Comparison of ENCODE assay signal across 8 mouse cellular contexts in genomic region chr7:75847489-75847888, GRCm38 (mm10). TPM values are rescaled to one million over a fixed set of nuclear protein-coding genes. Genes with fewer than 3 reads are reported as not detected.
A peak's percentile ranks its signal among the peaks of the same experiment; 100 is the strongest.
DNase-seq lines count a peak whose midpoint lies in the region; ATAC-seq and TF ChIP-seq lines count a peak whose summit lies in the region.

No protein-coding gene starts in this region.

- TF ChIP-seq EP300 in heart, postnatal 0 days (IDR thresholded peaks at IDR 0.05; ENCODE audit: low read depth), result no peak

- 11% methylated on average over 6 of the region's 6 CpGs for WGBS in heart, postnatal 0 days
- 17% methylated on average over 6 of the region's 6 CpGs for WGBS in hindbrain, embryonic 16.5 days
- WGBS in midbrain, embryonic 16.5 days, result 16% methylated on average over 6 of the region's 6 CpGs

- H3K4me1 ChIP-seq in heart, postnatal 0 days (ENCODE audit: control insufficient read depth, insufficient read depth), result peaks cover 13% of the 10 kb centered on the region
- H3K4me1 ChIP-seq in cortical plate, adult 2 months (ENCODE audit: control insufficient read depth, insufficient read depth, low read length), result peaks cover 6% of the 10 kb centered on the region; the same call in 1 of the 2 replicates
- peaks cover 13% of the 10 kb centered on the region for H3K4me1 ChIP-seq in hindbrain, embryonic 16.5 days (ENCODE audit: control insufficient read depth, insufficient read depth, low read depth, low read length)
- peaks cover 19% of the 10 kb centered on the region for H3K4me1 ChIP-seq in midbrain, embryonic 16.5 days (ENCODE audit: control insufficient read depth, insufficient read depth, low read length)

- no peaks in the 10 kb centered on the region for H3K9me3 ChIP-seq in heart, postnatal 0 days (replicated peaks; ENCODE audit: control insufficient read depth, low read length)
- no peaks in the 10 kb centered on the region for H3K9me3 ChIP-seq in hindbrain, embryonic 16.5 days (ENCODE audit: control insufficient read depth, low read length)
- H3K9me3 ChIP-seq in midbrain, embryonic 16.5 days (replicated peaks; ENCODE audit: control insufficient read depth, low read length, poor library complexity, severe bottlenecking), result no peaks in the 10 kb centered on the region

- peak overlapping the region; percentile 88 for H3K4me2 ChIP-seq in heart, postnatal 0 days (ENCODE audit: low read depth, low read length)
- peak overlapping the region; percentile 56 for H3K4me2 ChIP-seq in hindbrain, embryonic 16.5 days (ENCODE audit: low read length)
- peak overlapping the region; percentile 80 for H3K4me2 ChIP-seq in midbrain, embryonic 16.5 days (ENCODE audit: low read length)

- H3K27me3 ChIP-seq in heart, postnatal 0 days (ENCODE audit: control insufficient read depth, insufficient read depth, low read length), result no peaks in the 10 kb centered on the region
- no peaks in the 10 kb centered on the region for H3K27me3 ChIP-seq in hindbrain, embryonic 16.5 days (replicated peaks; ENCODE audit: control insufficient read depth, insufficient read depth, low read length)
- no peaks in the 10 kb centered on the region for H3K27me3 ChIP-seq in midbrain, embryonic 16.5 days (ENCODE audit: control insufficient read depth, insufficient read depth, low read depth, low read length)

- H3K36me3 ChIP-seq in heart, postnatal 0 days (replicated peaks; ENCODE audit: control insufficient read depth, insufficient read depth, low read length), result no peaks in the 10 kb centered on the region
- H3K36me3 ChIP-seq in hindbrain, embryonic 16.5 days (ENCODE audit: control insufficient read depth, insufficient read depth, low read length), result no peaks in the 10 kb centered on the region
- no peaks in the 10 kb centered on the region for H3K36me3 ChIP-seq in midbrain, embryonic 16.5 days (ENCODE audit: control insufficient read depth, insufficient read depth, low read length)

- no peak for DNase-seq in heart, postnatal 0 days (ENCODE audit: low spot score)
- no peak for DNase-seq in heart, adult 11 months
- DNase-seq in adrenal gland, adult 18-20 months (ENCODE audit: low spot score in 2 of 2), result no peak
- no peak for DNase-seq in adipocyte (ENCODE audit: low spot score)

- peak overlapping the region; percentile 77 for H3K4me3 ChIP-seq in heart, postnatal 0 days (ENCODE audit: low read depth, low read length)
- peak overlapping the region; percentile 93; the same call in 1 of the 2 replicates for H3K4me3 ChIP-seq in cortical plate, adult 2 months (ENCODE audit: insufficient read depth, low read length)
- peak overlapping the region; percentile 78 for H3K4me3 ChIP-seq in hindbrain, embryonic 16.5 days (ENCODE audit: low read length)
- peak overlapping the region; percentile 70 for H3K4me3 ChIP-seq in midbrain, embryonic 16.5 days (ENCODE audit: low read depth, low read length)

- no peak for ATAC-seq in heart, postnatal 0 days (ENCODE audit: insufficient read depth, low read depth)
- ATAC-seq in hindbrain, embryonic 16.5 days, result no peak
- no peak for ATAC-seq in midbrain, embryonic 16.5 days
- ATAC-seq in CD4-positive, CD25-positive, alpha-beta regulatory T cell, adult 4 months, result no peak

- TF ChIP-seq POLR2A in cortical plate, adult 2 months (IDR thresholded peaks at IDR 0.05; ENCODE audit: extremely low read depth, insufficient read depth, low read length), result no peak

- peak overlapping the region; percentile 72 for H3K27ac ChIP-seq in heart, postnatal 0 days (ENCODE audit: low read depth)
- H3K27ac ChIP-seq in cortical plate, adult 2 months (ENCODE audit: insufficient read depth, low read length), result no peak overlapping the region
- no peak overlapping the region for H3K27ac ChIP-seq in hindbrain, embryonic 16.5 days (ENCODE audit: low read depth, low read length)
- H3K27ac ChIP-seq in midbrain, embryonic 16.5 days (ENCODE audit: low read length), result no peak overlapping the region

- H3K9ac ChIP-seq in heart, postnatal 0 days (replicated peaks; ENCODE audit: low read depth, low read length), result peak overlapping the region; percentile 73; the same call in 1 of the 2 replicates
- H3K9ac ChIP-seq in hindbrain, embryonic 16.5 days (ENCODE audit: low read depth, low read length), result no peak overlapping the region
- peak overlapping the region; percentile 49 for H3K9ac ChIP-seq in midbrain, embryonic 16.5 days (ENCODE audit: low read depth, low read length)

- TF ChIP-seq CTCF in heart, postnatal 0 days (IDR thresholded peaks at IDR 0.05; ENCODE audit: low read depth), result no peak
- no peak for TF ChIP-seq CTCF in cortical plate, adult 2 months (IDR thresholded peaks at IDR 0.05; ENCODE audit: extremely low read depth, insufficient read depth, low read length)

RNA-seq across cellular contexts. Expression of gene Klhl25, which starts 0.6 kb away (rescaled TPM):
- total RNA-seq in heart, postnatal 0 days (2014; rRNA removed; ENCODE audit: low replicate concordance), result 15.0 and 20.7 TPM in 2 replicates
- polyA plus RNA-seq in heart, postnatal 0 days (2015; fragmentation: Nextera tagmentation; extraction: Ambion mirVana), result 4.9 and 5.7 TPM in 2 replicates
- polyA plus RNA-seq in cortical plate, adult 2 months (2012; rRNA removed), result 7.8 and 8.0 TPM in 2 replicates
- polyA plus RNA-seq in hindbrain, embryonic 16.5 days (2015; fragmentation: Nextera tagmentation; extraction: Ambion mirVana), result 30.8 and 33.0 TPM in 2 replicates
- polyA plus RNA-seq in midbrain, embryonic 16.5 days (2015; fragmentation: Nextera tagmentation; extraction: Ambion mirVana), result 25.2 and 27.1 TPM in 2 replicates
- total RNA-seq in adrenal gland, adult 18-20 months (2021), result 10 to 100 TPM; 14.5 to 21.4 TPM
- polyA plus RNA-seq in CD4-positive, CD25-positive, alpha-beta regulatory T cell, adult 4 months (2017; shearing (Covaris generic)), result 10 to 100 TPM; 11.1 to 15.7 TPM
